Comparison of ENCODE assay signal across 30 mouse cellular contexts in genomic region chr14:12300275-12300674, GRCm38 (mm10). TPM values are rescaled to one million over a fixed set of nuclear protein-coding genes. Genes with fewer than 3 reads are reported as not detected.
DNase-seq lines count a peak whose midpoint lies in the region; ATAC-seq and TF ChIP-seq lines count a peak whose summit lies in the region.
"Had no signal": no experiment of that assay in that cellular context is flagged by ENCODE, and none has a peak within 500 bp of the region (broad histone marks: within the 10 kb centered on the region; RNA-seq: fewer than 3 reads in every experiment).

No protein-coding gene starts in this region.

- H3K4me1 ChIP-seq in forebrain, embryonic 11.5 days (replicated peaks; ENCODE audit: control insufficient read depth, insufficient read depth, low read length) = peaks cover 3% of the 10 kb centered on the region; the same call in 1 of the 2 replicates
- H3K4me1 ChIP-seq in forebrain, embryonic 13.5 days = peaks cover 16% of the 10 kb centered on the region; the same call in 1 of the 2 replicates
- H3K4me1 ChIP-seq in midbrain, embryonic 11.5 days (ENCODE audit: control insufficient read depth, insufficient read depth, low read length) = no peaks in the 10 kb centered on the region
- H3K4me1 ChIP-seq in midbrain, postnatal 0 days (ENCODE audit: insufficient read depth, low read length) = no peaks in the 10 kb centered on the region
- no peaks in the 10 kb centered on the region for H3K4me1 ChIP-seq in forebrain, embryonic 14.5 days (ENCODE audit: control insufficient read depth, insufficient read depth, low read length)
- H3K4me1 ChIP-seq: embryonic facial prominence, embryonic 12.5 days; embryonic facial prominence, embryonic 15.5 days; heart, embryonic 10.5 days had no signal

- H3K4me2 ChIP-seq in forebrain, embryonic 11.5 days (ENCODE audit: low read depth, low read length, severe bottlenecking) = no peak overlapping the region
- no peak overlapping the region for H3K4me2 ChIP-seq in forebrain, embryonic 13.5 days
- no peak overlapping the region for H3K4me2 ChIP-seq in midbrain, embryonic 11.5 days
- H3K4me2 ChIP-seq in midbrain, postnatal 0 days (ENCODE audit: low read depth, low read length, poor library complexity, severe bottlenecking) = no peak overlapping the region
- H3K4me2 ChIP-seq in forebrain, embryonic 14.5 days (ENCODE audit: low read length) = no peak overlapping the region
- H3K4me2 ChIP-seq: embryonic facial prominence, embryonic 12.5 days; embryonic facial prominence, embryonic 15.5 days; heart, embryonic 13.5 days; hindbrain, embryonic 14.5 days had no signal

- no peak for TF ChIP-seq POLR2A in brain, embryonic 14.5 days (IDR thresholded peaks at IDR 0.05; ENCODE audit: borderline replicate concordance, extremely low read depth, insufficient read depth, insufficient read length, poor library complexity, severe bottlenecking)

- no peaks in the 10 kb centered on the region for H3K27me3 ChIP-seq in forebrain, embryonic 11.5 days (ENCODE audit: control insufficient read depth, insufficient read depth, low read length)
- no peaks in the 10 kb centered on the region for H3K27me3 ChIP-seq in forebrain, embryonic 13.5 days
- H3K27me3 ChIP-seq in midbrain, embryonic 11.5 days (ENCODE audit: control insufficient read depth, insufficient read depth, low read length) = no peaks in the 10 kb centered on the region
- no peaks in the 10 kb centered on the region for H3K27me3 ChIP-seq in midbrain, postnatal 0 days (ENCODE audit: insufficient read depth, low read length)
- no peaks in the 10 kb centered on the region for H3K27me3 ChIP-seq in forebrain, embryonic 14.5 days (replicated peaks; ENCODE audit: control insufficient read depth, insufficient read depth, low read length)
- H3K27me3 ChIP-seq: embryonic facial prominence, embryonic 12.5 days; embryonic facial prominence, embryonic 15.5 days; heart, embryonic 13.5 days had no signal

- H3K9ac ChIP-seq in forebrain, embryonic 11.5 days (ENCODE audit: low read length) = no peak overlapping the region
- H3K9ac ChIP-seq in forebrain, embryonic 13.5 days = no peak overlapping the region
- no peak overlapping the region for H3K9ac ChIP-seq in midbrain, embryonic 11.5 days (ENCODE audit: low read length)
- H3K9ac ChIP-seq in midbrain, postnatal 0 days (replicated peaks; ENCODE audit: low read length, poor library complexity, severe bottlenecking) = no peak overlapping the region
- no peak overlapping the region for H3K9ac ChIP-seq in forebrain, embryonic 14.5 days (ENCODE audit: low read length)
- H3K9ac ChIP-seq: embryonic facial prominence, embryonic 12.5 days; embryonic facial prominence, embryonic 15.5 days; heart, embryonic 13.5 days; hindbrain, embryonic 14.5 days had no signal

- DNase-seq in forebrain, embryonic 11.5 days (ENCODE audit: low spot score) = no peak
- DNase-seq in midbrain, embryonic 11.5 days (ENCODE audit: low spot score, missing footprints) = peak; percentile 76
- no peak for DNase-seq in midbrain, postnatal 0 days (ENCODE audit: low spot score)
- peak; percentile 17 for DNase-seq in brain, embryonic 14.5 days (ENCODE audit: low read depth)
- peak; percentile 4 for DNase-seq in forebrain, embryonic 14.5 days (ENCODE audit: low spot score)
- no peak for DNase-seq in retina, postnatal 1 day
- DNase-seq: adrenal gland, adult 2 months; adrenal gland, postnatal 14 days; cerebellum, adult 11-12 months; gastrocnemius, postnatal 14 days; heart, adult 18-20 months; heart, postnatal 4 days; kidney, adult 18-20 months had no signal

- no peak for TF ChIP-seq CTCF in midbrain, postnatal 0 days (IDR thresholded peaks at IDR 0.05)
- TF ChIP-seq CTCF in brain, embryonic 14.5 days (IDR thresholded peaks at IDR 0.05; ENCODE audit: borderline replicate concordance, extremely low read depth, insufficient read depth, insufficient read length) = no peak

- no peaks in the 10 kb centered on the region for H3K9me3 ChIP-seq in forebrain, embryonic 11.5 days (ENCODE audit: control insufficient read depth, low read length)
- H3K9me3 ChIP-seq in forebrain, embryonic 13.5 days (replicated peaks) = no peaks in the 10 kb centered on the region
- H3K9me3 ChIP-seq in midbrain, embryonic 11.5 days (ENCODE audit: control insufficient read depth, low read length) = no peaks in the 10 kb centered on the region
- no peaks in the 10 kb centered on the region for H3K9me3 ChIP-seq in midbrain, postnatal 0 days (ENCODE audit: low read length)
- H3K9me3 ChIP-seq in forebrain, embryonic 14.5 days (replicated peaks; ENCODE audit: control insufficient read depth, low read length) = no peaks in the 10 kb centered on the region
- H3K9me3 ChIP-seq: embryonic facial prominence, embryonic 12.5 days; embryonic facial prominence, embryonic 15.5 days; heart, embryonic 10.5 days; heart, embryonic 13.5 days had no signal

- peak; percentile 64 for ATAC-seq in forebrain, embryonic 11.5 days (replicated peaks; ENCODE audit: low FRiP score)
- no peak for ATAC-seq in forebrain, embryonic 13.5 days
- ATAC-seq in midbrain, embryonic 11.5 days (ENCODE audit: low FRiP score) = no peak
- no peak for ATAC-seq in midbrain, postnatal 0 days (ENCODE audit: low FRiP score)
- ATAC-seq in forebrain, embryonic 14.5 days = 0 out of 2 replicates have a peak, but pooled peaks have one; percentile 38
- ATAC-seq: CD4-positive, CD25-positive, alpha-beta regulatory T cell, adult 4 months; hindbrain, postnatal 0 days; inflammation-experienced regulatory T-cells, adult 6 months; intestine, embryonic 16.5 days had no signal

- H3K36me3 ChIP-seq in forebrain, embryonic 11.5 days (ENCODE audit: control insufficient read depth, insufficient read depth, low read length) = no peaks in the 10 kb centered on the region
- peaks cover 5% of the 10 kb centered on the region; the same call in 1 of the 2 replicates for H3K36me3 ChIP-seq in forebrain, embryonic 13.5 days (ENCODE audit: poor library complexity, severe bottlenecking)
- H3K36me3 ChIP-seq in midbrain, embryonic 11.5 days (ENCODE audit: control insufficient read depth, insufficient read depth, low read length) = no peaks in the 10 kb centered on the region
- no peaks in the 10 kb centered on the region for H3K36me3 ChIP-seq in midbrain, postnatal 0 days (ENCODE audit: insufficient read depth, low read length)
- H3K36me3 ChIP-seq in forebrain, embryonic 14.5 days (ENCODE audit: control insufficient read depth, insufficient read depth, low read length) = no peaks in the 10 kb centered on the region
- H3K36me3 ChIP-seq: embryonic facial prominence, embryonic 12.5 days had no signal

- 62% methylated on average over 4 of the region's 4 CpGs for WGBS in forebrain, embryonic 11.5 days
- WGBS in forebrain, embryonic 13.5 days = 53% methylated on average over 4 of the region's 4 CpGs
- 76% methylated on average over 4 of the region's 4 CpGs for WGBS in midbrain, embryonic 11.5 days
- WGBS in midbrain, postnatal 0 days = 76% methylated on average over 4 of the region's 4 CpGs
- WGBS in forebrain, embryonic 14.5 days = 59% methylated on average over 4 of the region's 4 CpGs

- H3K27ac ChIP-seq in forebrain, embryonic 11.5 days (ENCODE audit: low read depth, low read length) = no peak overlapping the region
- no peak overlapping the region for H3K27ac ChIP-seq in forebrain, embryonic 13.5 days
- H3K27ac ChIP-seq in midbrain, embryonic 11.5 days (ENCODE audit: low read depth, low read length) = no peak overlapping the region
- no peak overlapping the region for H3K27ac ChIP-seq in midbrain, postnatal 0 days (ENCODE audit: low read depth, low read length)
- no peak overlapping the region for H3K27ac ChIP-seq in forebrain, embryonic 14.5 days (ENCODE audit: low read depth, low read length)
- H3K27ac ChIP-seq: embryonic facial prominence, embryonic 12.5 days; embryonic facial prominence, embryonic 15.5 days; heart, embryonic 10.5 days; heart, embryonic 13.5 days; hindbrain, embryonic 14.5 days; hindbrain, postnatal 0 days had no signal

- no peak overlapping the region for H3K4me3 ChIP-seq in forebrain, embryonic 11.5 days (ENCODE audit: low read depth, low read length)
- H3K4me3 ChIP-seq in forebrain, embryonic 13.5 days = no peak overlapping the region
- H3K4me3 ChIP-seq in midbrain, embryonic 11.5 days (ENCODE audit: low read depth, low read length) = no peak overlapping the region
- H3K4me3 ChIP-seq in midbrain, postnatal 0 days (ENCODE audit: low read depth, low read length) = no peak overlapping the region
- no peak overlapping the region for H3K4me3 ChIP-seq in forebrain, embryonic 14.5 days (ENCODE audit: low read depth, low read length)
- H3K4me3 ChIP-seq: embryonic facial prominence, embryonic 12.5 days; embryonic facial prominence, embryonic 15.5 days; heart, embryonic 10.5 days; heart, embryonic 13.5 days had no signal

RNA-seq across cellular contexts. Expression of gene 3830406C13Rik, which starts 16.3 kb away (rescaled TPM):
- 30.0 and 35.2 TPM in 2 replicates for polyA plus RNA-seq in forebrain, embryonic 11.5 days (2014; fragmentation: Nextera tagmentation; extraction: Ambion mirVana)
- 36.9 and 41.9 TPM in 2 replicates for polyA plus RNA-seq in forebrain, embryonic 13.5 days (2015; fragmentation: Nextera tagmentation; extraction: Ambion mirVana)
- 25.4 and 30.0 TPM in 2 replicates for polyA plus RNA-seq in midbrain, embryonic 11.5 days (2014; fragmentation: Nextera tagmentation; extraction: Ambion mirVana)
- total RNA-seq in midbrain, postnatal 0 days (2014; rRNA removed) = 20.8 and 26.4 TPM in 2 replicates
- 36.3 and 37.3 TPM in 2 replicates for polyA plus RNA-seq in midbrain, postnatal 0 days (2015; fragmentation: Nextera tagmentation; extraction: Ambion mirVana)
- polyA plus RNA-seq in brain, embryonic 14.5 days (2012; rRNA removed) = 17.2 and 20.8 TPM in 2 replicates
- polyA plus RNA-seq in forebrain, embryonic 14.5 days (2014; fragmentation: Nextera tagmentation; extraction: Ambion mirVana) = 44.0 and 44.7 TPM in 2 replicates

RNA-seq across cellular contexts. Expression of gene Gm49355, which starts 16.5 kb away (rescaled TPM):
- polyA plus RNA-seq in forebrain, embryonic 11.5 days (2014; fragmentation: Nextera tagmentation; extraction: Ambion mirVana) = 0.23 TPM in 1 of 2 replicates, not detected in the other
- 0.18 and 0.22 TPM in 2 replicates for polyA plus RNA-seq in forebrain, embryonic 13.5 days (2015; fragmentation: Nextera tagmentation; extraction: Ambion mirVana)
- polyA plus RNA-seq in midbrain, embryonic 11.5 days (2014; fragmentation: Nextera tagmentation; extraction: Ambion mirVana) = 0.16 TPM in 1 of 2 replicates, not detected in the other
- not detected in 2 replicates for total RNA-seq in midbrain, postnatal 0 days (2014; rRNA removed)
- 0.06 and 0.27 TPM in 2 replicates for polyA plus RNA-seq in midbrain, postnatal 0 days (2015; fragmentation: Nextera tagmentation; extraction: Ambion mirVana)
- 0.19 and 0.44 TPM in 2 replicates for polyA plus RNA-seq in brain, embryonic 14.5 days (2012; rRNA removed)
- 0.15 and 0.18 TPM in 2 replicates for polyA plus RNA-seq in forebrain, embryonic 14.5 days (2014; fragmentation: Nextera tagmentation; extraction: Ambion mirVana)
- total RNA-seq: adrenal gland, postnatal 14 days; adrenal gland, postnatal 4 days; heart, postnatal 14 days had no signal
- polyA plus RNA-seq: adrenal gland, adult 2 months; C2C12; inflammation-experienced regulatory T-cells, adult 6 months had no signal

RNA-seq across cellular contexts. Expression of gene Fezf2, which starts 47.7 kb away (rescaled TPM):
- polyA plus RNA-seq in forebrain, embryonic 11.5 days (2014; fragmentation: Nextera tagmentation; extraction: Ambion mirVana) = 47.5 and 51.5 TPM in 2 replicates
- 56.3 and 65.2 TPM in 2 replicates for polyA plus RNA-seq in forebrain, embryonic 13.5 days (2015; fragmentation: Nextera tagmentation; extraction: Ambion mirVana)
- polyA plus RNA-seq in midbrain, embryonic 11.5 days (2014; fragmentation: Nextera tagmentation; extraction: Ambion mirVana) = 3.1 and 3.8 TPM in 2 replicates
- total RNA-seq in midbrain, postnatal 0 days (2014; rRNA removed) = 0.19 and 0.93 TPM in 2 replicates
- polyA plus RNA-seq in midbrain, postnatal 0 days (2015; fragmentation: Nextera tagmentation; extraction: Ambion mirVana) = 0.70 and 1.7 TPM in 2 replicates
- polyA plus RNA-seq in brain, embryonic 14.5 days (2012; rRNA removed) = 16.5 and 79.1 TPM in 2 replicates
- 69.6 and 81.3 TPM in 2 replicates for polyA plus RNA-seq in forebrain, embryonic 14.5 days (2014; fragmentation: Nextera tagmentation; extraction: Ambion mirVana)
- total RNA-seq: adrenal gland, adult 2 months; adrenal gland, postnatal 14 days; adrenal gland, postnatal 4 days; gastrocnemius, adult 18-20 months; gastrocnemius, postnatal 14 days; gastrocnemius, postnatal 4 days; heart, adult 18-20 months; heart, postnatal 4 days; MEL had no signal
- polyA plus RNA-seq: adrenal gland, adult 2 months; C2C12; CD4-positive, CD25-positive, alpha-beta regulatory T cell, adult 4 months; heart, embryonic 10.5 days; hindbrain, embryonic 11.5 days; hindbrain, embryonic 14.5 days; hindbrain, postnatal 0 days; inflammation-experienced regulatory T-cells, adult 6 months; intestine, embryonic 16.5 days had no signal

Comparison
In these comparisons a context has a peak if more than half of its experiments do, and no peak if none do; other contexts are left out.
1. ATAC-seq: peak in forebrain, embryonic 11.5 days (single experiment) and forebrain, embryonic 14.5 days (single experiment); none in forebrain, embryonic 13.5 days (single experiment), midbrain, embryonic 11.5 days (single experiment) and midbrain, postnatal 0 days (single experiment).
2. DNase-seq: peak in midbrain, embryonic 11.5 days (single experiment), brain, embryonic 14.5 days (single experiment) and forebrain, embryonic 14.5 days (single experiment); none in forebrain, embryonic 11.5 days (single experiment), midbrain, postnatal 0 days (single experiment) and retina, postnatal 1 day (single experiment).